Mouse (Mus musculus) midbrain, embryonic 11.5 days (tissue): Measurements from ENCODE around the gene Prkce. TPM values are rescaled to one million over a fixed set of nuclear protein-coding genes. Genes with fewer than 3 reads are reported as not detected.

Experiments
- ATAC-seq: fragments of 200-750 bp; cut with Nextera tagmentation; 2 replicates; pipeline ENCODE4 v1.8.0; 2017; ENCODE audit warnings: moderate TSS enrichment, moderate library complexity; ENCODE audit not compliant: low FRiP score
- DNase-seq: peaks from one replicate; pipeline ENCODE4 v3.0.0; 2015; ENCODE audit warnings: low spot score; ENCODE audit errors: missing footprints
- H3K27ac ChIP-seq: fragments of 300-500 bp; sonication (generic); 2 replicates; pipeline ENCODE4 v1.5.1; 2014; ENCODE audit warnings: low read depth, low read length
- H3K27me3 ChIP-seq: fragments of 300-500 bp; sonication (generic); 2 replicates; pipeline ENCODE4 v1.6.1; 2014; ENCODE audit warnings: mild to moderate bottlenecking, low read length, moderate library complexity, mixed read lengths; ENCODE audit not compliant: control insufficient read depth, insufficient read depth
- H3K36me3 ChIP-seq: fragments of 300-500 bp; sonication (generic); 2 replicates; pipeline ENCODE4 v1.6.1; 2014; ENCODE audit warnings: mild to moderate bottlenecking, low read length, moderate library complexity, mixed read lengths; ENCODE audit not compliant: control insufficient read depth, insufficient read depth
- H3K4me1 ChIP-seq: fragments of 300-500 bp; sonication (generic); 2 replicates; pipeline ENCODE4 v1.6.1; 2014; ENCODE audit warnings: low read length; ENCODE audit not compliant: control insufficient read depth, insufficient read depth
- H3K4me2 ChIP-seq: fragments of 300-500 bp; sonication (generic); 2 replicates; pipeline ENCODE4 v1.6.1; 2014; ENCODE audit warnings: mild to moderate bottlenecking, moderate library complexity
- H3K4me3 ChIP-seq: fragments of 300-500 bp; sonication (generic); 2 replicates; pipeline ENCODE4 v1.5.1; 2014; ENCODE audit warnings: low read depth, low read length
- H3K9ac ChIP-seq: fragments of 300-500 bp; sonication (generic); 2 replicates; pipeline ENCODE4 v1.6.1; 2014; ENCODE audit warnings: low read length
- H3K9me3 ChIP-seq: fragments of 300-500 bp; sonication (generic); 2 replicates; pipeline ENCODE4 v1.6.1; 2016; ENCODE audit warnings: low read length; ENCODE audit not compliant: control insufficient read depth
- WGBS: fragments of 180-500 bp; shearing (Covaris S2); extraction: QIAGEN DNeasy Blood & Tissue Kit; methylation state at CpG from one replicate; pipeline ENCODE4 v1.1.7; 2014; 5-methylcytosine and 5-hydroxymethylcytosine counted together
- polyA plus RNA-seq: library from polyadenylated mRNA; unstranded; fragments of >200 nt; fragmentation: Nextera tagmentation; extraction: Ambion mirVana; gene quantifications from 2 replicates; pipeline ENCODE4 v1.2.1, GENCODE M21; 2014

Gene Prkce
- polyA plus RNA-seq, 1 experiment from 2014 or later = 3.5 TPM

DNA sequence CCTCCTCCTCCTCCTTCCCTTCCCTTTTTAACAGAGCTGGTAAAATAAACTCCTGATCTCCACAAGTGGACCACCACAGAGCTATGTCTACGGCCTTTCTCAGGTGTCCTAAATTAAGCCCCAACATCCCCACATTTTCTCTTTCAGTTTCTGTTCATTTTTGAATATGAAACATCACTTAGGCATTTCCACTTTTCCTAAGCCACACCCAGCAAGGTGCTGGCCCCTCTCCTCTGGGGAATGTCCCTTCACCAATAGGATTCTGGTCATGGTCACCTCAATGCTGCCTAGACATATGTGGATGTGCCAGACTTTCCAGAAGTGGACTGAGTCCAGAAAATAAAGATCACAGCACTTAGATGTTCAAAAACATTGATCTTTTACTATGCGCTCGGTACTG is 193.3 kb downstream of the Prkce start:
- Histone ChIP-seq H3K4me3 (no peak overlapping the region), H3K27ac (no peak overlapping the region), H3K4me2 (no peak overlapping the region), H3K4me1 (peaks cover 2% of the 10 kb centered on the region; the same call in 1 of the 2 replicates), H3K9me3 (no peaks in the 10 kb centered on the region), H3K9ac (no peak overlapping the region), H3K36me3 (no peaks in the 10 kb centered on the region), H3K27me3 (no peaks in the 10 kb centered on the region)
- WGBS = 93% methylated on average over 3 of the region's 3 CpGs
- no peak for ATAC-seq
- no peak for DNase-seq

DNA sequence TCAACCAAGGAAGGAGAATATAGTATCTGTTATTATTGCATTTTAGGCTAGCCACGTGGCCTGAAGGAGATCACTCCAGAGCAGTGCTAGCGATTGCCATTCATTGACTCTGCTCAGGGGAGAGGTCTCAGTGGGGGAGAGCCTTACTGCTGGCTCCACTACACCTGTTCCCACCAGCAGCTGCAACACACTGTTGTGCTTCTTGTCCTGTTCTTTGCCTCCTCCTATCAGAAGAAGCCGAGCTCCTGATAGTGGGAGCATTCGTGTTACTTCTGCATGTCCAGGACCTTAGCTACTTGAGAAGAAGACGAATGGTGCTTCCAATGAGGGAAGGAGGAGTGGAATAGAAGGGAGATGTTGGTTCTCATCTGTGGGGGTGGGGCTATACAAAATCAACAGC is 195.8 kb downstream of the Prkce start:
- ATAC-seq (no peak), DNase-seq (no peak)
- Histone ChIP-seq H3K4me3 (no peak overlapping the region), H3K9me3 (no peaks in the 10 kb centered on the region), H3K4me2 (no peak overlapping the region), H3K4me1 (no peaks in the 10 kb centered on the region), H3K36me3 (no peaks in the 10 kb centered on the region), H3K27me3 (no peaks in the 10 kb centered on the region), H3K27ac (no peak overlapping the region), H3K9ac (no peak overlapping the region)
- WGBS = 65% methylated on average over 5 of the region's 5 CpGs

DNA sequence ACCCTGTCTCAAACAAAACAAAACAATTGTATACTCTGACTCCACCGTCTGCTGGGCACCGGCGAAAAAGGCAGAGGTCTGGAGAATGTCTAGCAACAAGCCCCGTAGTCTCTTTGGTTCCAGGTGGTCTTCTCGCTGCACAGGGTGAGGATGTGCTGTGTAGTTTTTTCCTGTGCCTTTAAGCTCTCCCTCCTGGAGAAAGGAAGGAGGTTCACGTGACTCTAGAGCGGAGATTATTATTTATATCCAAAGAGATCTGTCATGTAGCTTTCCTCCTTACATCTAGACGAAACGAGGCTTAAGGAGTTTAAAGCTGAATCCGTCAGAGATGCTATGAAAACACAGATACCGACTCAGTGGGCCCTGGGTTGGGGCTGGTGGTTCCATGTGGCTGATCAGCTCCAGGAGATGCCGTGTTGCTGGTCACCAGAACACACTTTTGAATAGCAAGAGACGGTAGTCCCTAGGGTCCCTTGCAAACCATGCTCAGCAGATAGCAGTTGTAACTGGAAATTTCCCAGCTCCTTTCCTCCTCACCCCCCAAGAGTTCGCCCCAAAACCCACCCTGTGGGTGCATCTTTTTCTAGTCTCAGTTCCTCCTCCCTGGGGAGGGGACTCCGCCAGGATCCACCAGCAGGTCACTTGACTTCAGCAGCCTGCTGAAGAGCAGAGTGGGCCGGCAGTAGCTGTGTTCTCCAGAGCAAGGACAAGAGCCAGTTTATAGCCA is 196.9 kb downstream of the Prkce start:
- H3K9ac ChIP-seq = no peak overlapping the region
- H3K4me1 ChIP-seq = no peaks in the 10 kb centered on the region
- no peak overlapping the region for H3K27ac ChIP-seq
- no peak for DNase-seq
- no peaks in the 10 kb centered on the region for H3K36me3 ChIP-seq
- no peaks in the 10 kb centered on the region for H3K9me3 ChIP-seq
- no peak overlapping the region for H3K4me3 ChIP-seq
- WGBS = 85% methylated on average over 16 of the region's 16 CpGs
- H3K27me3 ChIP-seq = no peaks in the 10 kb centered on the region
- ATAC-seq = no peak
- no peak overlapping the region for H3K4me2 ChIP-seq

DNA sequence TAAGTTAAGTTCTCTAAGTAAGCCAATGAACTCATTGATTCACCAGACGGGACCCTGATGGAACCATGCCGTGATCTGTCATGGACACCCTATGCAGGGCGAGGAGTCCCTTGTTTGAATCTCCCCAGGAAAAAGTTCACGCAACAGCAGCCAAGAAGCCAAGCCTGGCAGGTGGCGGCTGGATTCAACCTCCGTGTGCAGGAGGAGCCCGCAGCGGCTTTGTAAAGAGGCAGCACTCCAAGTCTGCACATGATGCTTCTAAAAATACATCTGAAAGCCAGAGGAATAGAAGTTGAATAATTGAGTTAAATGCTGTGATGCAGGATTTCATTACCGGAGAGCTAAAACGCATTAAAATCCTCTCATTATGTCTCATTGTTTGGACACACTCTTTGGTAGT is 199.3 kb downstream of the Prkce start:
- H3K27me3 ChIP-seq = no peaks in the 10 kb centered on the region
- H3K4me1 ChIP-seq = peaks cover 8% of the 10 kb centered on the region

DNA sequence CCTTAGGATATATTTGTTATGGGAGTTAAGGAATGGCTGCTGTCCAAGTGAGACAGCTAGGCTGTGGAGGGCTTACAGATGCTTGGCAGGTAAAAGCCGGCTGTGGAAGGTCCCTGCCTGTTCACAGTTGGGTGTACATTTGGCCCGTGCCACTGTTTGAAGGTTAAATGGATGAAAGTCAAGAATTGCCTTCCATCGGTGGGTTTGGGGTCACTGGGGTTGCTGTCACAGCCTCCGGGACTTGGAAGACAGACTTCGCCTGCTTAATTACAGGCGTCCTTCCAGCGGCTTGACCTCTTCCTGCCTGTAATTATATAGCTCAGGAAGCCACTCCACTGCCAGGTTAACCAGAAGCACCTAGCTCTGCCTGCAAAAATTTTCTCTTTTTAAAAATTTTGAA is 200.1 kb downstream of the Prkce start:
- no peak overlapping the region for H3K4me2 ChIP-seq
- WGBS = 67% methylated on average over 7 of the region's 7 CpGs
- no peaks in the 10 kb centered on the region for H3K9me3 ChIP-seq
- H3K9ac ChIP-seq = no peak overlapping the region
- DNase-seq (no peak), ATAC-seq (no peak)
- no peaks in the 10 kb centered on the region for H3K27me3 ChIP-seq
- H3K4me1 ChIP-seq = peaks cover 8% of the 10 kb centered on the region
- no peak overlapping the region for H3K4me3 ChIP-seq
- no peaks in the 10 kb centered on the region for H3K36me3 ChIP-seq
- no peak overlapping the region for H3K27ac ChIP-seq

More for the DNA sequence above, 199.3 kb downstream of the Prkce start:
- no peaks in the 10 kb centered on the region for H3K36me3 ChIP-seq
- 85% methylated on average over 10 of the region's 10 CpGs for WGBS
- no peak for ATAC-seq
- no peak overlapping the region for H3K9ac ChIP-seq
- no peak overlapping the region for H3K4me2 ChIP-seq
- no peak for DNase-seq
- H3K9me3 ChIP-seq = no peaks in the 10 kb centered on the region
- H3K27ac ChIP-seq = no peak overlapping the region
- H3K4me3 ChIP-seq = no peak overlapping the region

DNA sequence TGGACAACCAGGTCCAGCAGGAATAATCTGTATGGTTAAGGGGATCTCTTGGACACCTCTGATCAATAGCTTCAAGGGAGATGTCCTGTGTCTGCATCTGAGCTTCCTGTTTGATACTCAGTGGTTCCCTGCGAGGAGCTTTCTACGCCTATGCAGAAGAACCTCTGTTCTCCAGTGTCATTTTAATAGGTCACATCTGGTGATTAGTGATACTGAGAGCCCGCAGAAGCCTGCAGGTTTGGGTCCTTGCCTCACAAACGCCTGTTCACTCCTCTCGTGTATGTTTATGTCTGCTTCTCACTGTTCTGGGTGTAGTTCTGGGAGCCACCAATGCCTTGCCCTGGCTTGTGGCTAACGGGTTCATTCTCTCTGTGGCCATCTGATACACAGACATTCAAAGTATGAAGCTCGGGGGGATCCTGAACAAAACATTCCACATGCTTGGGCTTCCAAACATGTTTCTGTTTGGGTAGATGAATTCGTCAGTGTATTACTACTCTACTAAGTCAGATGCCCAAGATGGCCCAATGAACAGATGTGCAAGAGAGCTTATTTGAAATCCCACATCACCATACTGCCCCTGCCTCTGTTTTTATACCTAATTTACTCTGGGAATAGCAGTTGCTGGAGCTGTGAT is 202.6 kb downstream of the Prkce start:
- DNase-seq = no peak
- no peak for ATAC-seq

DNA sequence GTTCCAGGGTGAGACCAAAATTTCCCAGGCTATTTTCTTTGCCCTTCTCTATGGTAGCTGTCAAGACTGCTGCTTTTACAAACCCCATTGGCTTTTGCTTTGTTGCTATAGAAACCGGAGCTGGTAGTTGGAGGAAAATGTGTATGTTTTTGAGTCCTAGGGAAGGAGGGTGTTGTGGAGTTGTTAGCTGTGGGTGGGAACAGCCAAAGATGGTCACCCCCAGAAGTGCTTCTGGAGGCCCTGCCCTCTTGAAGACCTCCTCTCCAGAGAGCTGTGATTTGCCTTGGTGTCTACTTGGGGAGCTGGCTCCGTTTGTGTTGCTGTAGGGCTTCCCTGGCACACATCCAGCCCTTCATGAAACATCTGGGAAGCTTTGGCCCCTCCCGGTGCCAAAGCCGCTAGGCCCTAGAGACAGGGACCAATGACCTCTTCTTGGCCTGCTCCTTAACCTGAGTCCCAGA is 203.5 kb downstream of the Prkce start:
- Histone ChIP-seq H3K9ac (no peak overlapping the region), H3K4me1 (peaks cover 8% of the 10 kb centered on the region), H3K27me3 (no peaks in the 10 kb centered on the region), H3K4me2 (no peak overlapping the region), H3K36me3 (no peaks in the 10 kb centered on the region), H3K27ac (no peak overlapping the region), H3K4me3 (no peak overlapping the region), H3K9me3 (no peaks in the 10 kb centered on the region)
- ATAC-seq = no peak
- no peak for DNase-seq
- 78% methylated on average over 4 of the region's 4 CpGs for WGBS

More for the DNA sequence above, 202.6 kb downstream of the Prkce start:
- no peak overlapping the region for H3K27ac ChIP-seq
- H3K36me3 ChIP-seq = no peaks in the 10 kb centered on the region
- no peak overlapping the region for H3K4me3 ChIP-seq
- no peak overlapping the region for H3K4me2 ChIP-seq
- no peaks in the 10 kb centered on the region for H3K9me3 ChIP-seq
- WGBS = 80% methylated on average over 8 of the region's 8 CpGs
- H3K9ac ChIP-seq = no peak overlapping the region
- peaks cover 8% of the 10 kb centered on the region for H3K4me1 ChIP-seq
- H3K27me3 ChIP-seq = no peaks in the 10 kb centered on the region

DNA sequence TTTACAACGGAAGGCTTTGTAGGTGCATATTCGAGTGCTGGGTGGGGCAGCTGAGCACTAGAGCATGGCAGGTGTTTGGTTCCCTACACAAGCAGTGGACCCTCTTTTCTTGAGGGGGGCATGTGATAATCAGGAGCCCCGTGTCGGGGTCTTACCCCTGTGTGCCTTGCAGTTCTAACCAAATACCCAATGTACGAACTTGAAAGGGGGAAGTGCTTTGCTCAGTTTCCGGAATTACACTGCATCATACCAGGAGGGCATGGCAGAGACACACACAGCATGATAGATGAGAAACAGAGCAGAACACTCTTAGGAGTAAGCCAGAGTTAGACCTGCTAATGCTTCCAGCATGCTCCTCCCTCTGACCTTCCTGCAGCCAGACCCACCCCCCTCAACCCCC is 208.8 kb downstream of the Prkce start:
- DNase-seq (no peak), ATAC-seq (no peak)
- no peak overlapping the region for H3K27ac ChIP-seq
- H3K4me1 ChIP-seq = peaks cover 8% of the 10 kb centered on the region
- H3K27me3 ChIP-seq = no peaks in the 10 kb centered on the region
- no peaks in the 10 kb centered on the region for H3K36me3 ChIP-seq
- no peaks in the 10 kb centered on the region for H3K9me3 ChIP-seq
- no peak overlapping the region for H3K9ac ChIP-seq
- no peak overlapping the region for H3K4me2 ChIP-seq
- H3K4me3 ChIP-seq = no peak overlapping the region
- 88% methylated on average over 6 of the region's 6 CpGs for WGBS

DNA sequence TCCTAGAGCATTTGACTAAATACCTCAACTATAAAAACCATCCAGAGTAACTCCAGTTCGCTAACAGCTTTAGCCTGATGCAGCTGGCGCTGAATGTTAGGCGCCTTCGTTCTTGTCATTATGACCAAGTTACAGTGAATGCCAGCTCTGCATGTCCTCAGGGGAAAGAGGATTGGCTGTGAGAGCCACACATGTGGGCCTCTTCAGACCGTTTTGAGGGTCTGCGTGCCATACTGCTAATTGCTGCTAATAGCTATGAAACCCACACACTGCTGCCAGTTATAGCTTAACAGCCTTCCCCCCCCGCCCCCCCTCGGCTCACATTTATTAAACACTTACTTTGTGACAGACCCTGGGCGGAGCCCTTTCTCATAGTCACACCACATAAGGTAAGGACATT is 210.3 kb downstream of the Prkce start:
- Histone ChIP-seq H3K4me3 (no peak overlapping the region), H3K4me2 (no peak overlapping the region), H3K27ac (no peak overlapping the region), H3K9ac (no peak overlapping the region), H3K4me1 (peaks cover 6% of the 10 kb centered on the region; the same call in 1 of the 2 replicates), H3K27me3 (no peaks in the 10 kb centered on the region), H3K36me3 (no peaks in the 10 kb centered on the region), H3K9me3 (no peaks in the 10 kb centered on the region)
- DNase-seq = no peak
- no peak for ATAC-seq
- 93% methylated on average over 9 of the region's 9 CpGs for WGBS
